8 mouse cellular contexts compared by ENCODE assay signal in the genomic region with DNA sequence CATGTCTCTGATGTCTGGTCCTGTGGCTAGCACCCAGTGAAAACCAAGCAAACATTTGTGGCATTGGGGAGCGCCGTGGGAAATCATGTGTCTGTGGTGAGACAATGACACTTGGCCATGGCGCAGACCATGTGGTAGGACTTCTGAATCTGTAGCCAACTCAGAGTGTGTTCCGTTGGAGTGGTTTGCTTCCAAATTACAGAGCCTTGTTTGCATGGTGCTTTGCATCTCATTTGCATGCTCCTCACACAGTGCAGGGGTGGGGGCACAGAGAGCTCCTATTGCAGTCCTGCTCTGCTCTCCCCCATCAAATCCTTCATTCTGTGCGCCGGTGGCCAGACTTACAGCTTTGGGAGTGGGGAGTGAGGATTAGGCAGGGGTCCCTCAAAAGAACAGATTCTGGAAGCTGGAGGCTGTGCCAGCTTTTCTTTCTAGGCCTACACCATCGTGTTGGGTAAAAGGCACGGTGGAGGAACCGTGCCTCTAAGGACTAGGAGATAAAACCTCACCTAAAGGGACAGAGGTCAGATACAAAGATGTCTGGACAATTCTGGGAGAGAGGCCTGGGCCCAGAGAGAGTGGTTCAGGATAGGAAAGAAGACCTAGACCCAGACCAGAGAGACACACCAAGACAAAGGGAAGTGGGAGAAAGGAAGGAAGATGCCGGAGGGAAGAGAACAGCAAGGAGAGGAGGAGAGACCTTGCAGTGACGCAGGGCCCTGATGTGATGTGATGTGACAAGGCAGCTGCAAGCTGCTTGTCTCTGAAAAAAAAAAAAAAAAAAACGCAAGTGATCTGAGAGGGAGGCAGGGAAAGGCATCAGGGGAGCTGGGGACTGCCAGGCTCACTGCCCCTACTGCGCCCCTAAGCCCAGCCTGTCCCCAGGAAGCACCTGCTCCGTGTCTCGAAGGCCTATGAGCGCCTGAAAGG.
A peak's percentile ranks its signal among the peaks of the same experiment; 100 is the strongest.
DNase-seq lines count a peak whose midpoint lies in the region; ATAC-seq lines count a peak whose summit lies in the region.

No protein-coding gene starts in this region.

- intact Hi-C loops in left cerebral cortex, postnatal 36 days (cut with DNase I), result no loop called here

- H3K36me3 ChIP-seq in forebrain, embryonic 10.5 days (replicated peaks), result no peaks in the 10 kb centered on the region
- H3K36me3 ChIP-seq in hindbrain, embryonic 12.5 days, result no peaks in the 10 kb centered on the region
- no peaks in the 10 kb centered on the region for H3K36me3 ChIP-seq in kidney, embryonic 15.5 days

- H3K27ac ChIP-seq in forebrain, embryonic 10.5 days, result peak overlapping the region; percentile 84
- H3K27ac ChIP-seq in hindbrain, embryonic 12.5 days, result peak overlapping the region; percentile 95
- no peak overlapping the region for H3K27ac ChIP-seq in kidney, embryonic 15.5 days

- no peaks in the 10 kb centered on the region for H3K27me3 ChIP-seq in forebrain, embryonic 10.5 days (ENCODE audit: poor library complexity, severe bottlenecking)
- 0 out of 2 replicates have a peak, but pooled peaks cover 3% of the 10 kb centered on the region for H3K27me3 ChIP-seq in hindbrain, embryonic 12.5 days
- 0 out of 2 replicates have a peak, but pooled peaks cover 2% of the 10 kb centered on the region for H3K27me3 ChIP-seq in kidney, embryonic 15.5 days

- 62% methylated on average over 16 of the region's 16 CpGs for WGBS in forebrain, embryonic 10.5 days
- 36% methylated on average over 15 of the region's 16 CpGs for WGBS in hindbrain, embryonic 12.5 days
- 61% methylated on average over 16 of the region's 16 CpGs for WGBS in kidney, embryonic 15.5 days

- no peak overlapping the region for H3K4me2 ChIP-seq in hindbrain, embryonic 12.5 days (replicated peaks)
- H3K4me2 ChIP-seq in kidney, embryonic 15.5 days, result no peak overlapping the region

- peak; percentile 61 for ATAC-seq in hindbrain, embryonic 12.5 days (ENCODE audit: low FRiP score)
- ATAC-seq in kidney, embryonic 15.5 days (replicated peaks; ENCODE audit: low FRiP score), result no peak
- ATAC-seq in inflammation-experienced regulatory T-cells, adult 6 months, result no peak
- ATAC-seq in monocyte, adult 5-6 weeks (replicated peaks; ENCODE audit: insufficient number of reproducible peaks, low FRiP score, low TSS enrichment, poor library complexity, severe bottlenecking), result no peak

- H3K4me1 ChIP-seq in forebrain, embryonic 10.5 days, result peaks cover 51% of the 10 kb centered on the region
- peaks cover 48% of the 10 kb centered on the region for H3K4me1 ChIP-seq in hindbrain, embryonic 12.5 days
- peaks cover 20% of the 10 kb centered on the region for H3K4me1 ChIP-seq in kidney, embryonic 15.5 days

- DNase-seq in forebrain, embryonic 10.5 days (ENCODE audit: extremely low spot score, low spot score), result no peak
- DNase-seq in left cerebral cortex, postnatal 36 days (ENCODE audit: low spot score in 2 of 2), result peak; percentile 47 to 53
- DNase-seq in retina, postnatal 1 day, result peak; percentile 95
- DNase-seq in embryo, embryonic 9.5 days (ENCODE audit: extremely low spot score), result no peak

- no peaks in the 10 kb centered on the region for H3K9me3 ChIP-seq in forebrain, embryonic 10.5 days
- H3K9me3 ChIP-seq in hindbrain, embryonic 12.5 days (replicated peaks), result no peaks in the 10 kb centered on the region
- no peaks in the 10 kb centered on the region for H3K9me3 ChIP-seq in kidney, embryonic 15.5 days (replicated peaks)

- 0 out of 2 replicates have a peak overlapping the region, but pooled peaks have one; percentile 15 for H3K9ac ChIP-seq in hindbrain, embryonic 12.5 days
- H3K9ac ChIP-seq in kidney, embryonic 15.5 days, result no peak overlapping the region

- no peak overlapping the region for H3K4me3 ChIP-seq in forebrain, embryonic 10.5 days
- no peak overlapping the region for H3K4me3 ChIP-seq in hindbrain, embryonic 12.5 days
- H3K4me3 ChIP-seq in kidney, embryonic 15.5 days (replicated peaks), result no peak overlapping the region

Comparison
In these comparisons a context has a peak if more than half of its experiments do, and no peak if none do; other contexts are left out.
1. DNase-seq: peak in left cerebral cortex, postnatal 36 days (2 of 2) and retina, postnatal 1 day (single experiment); none in forebrain, embryonic 10.5 days (single experiment) and embryo, embryonic 9.5 days (single experiment).